Mouse (Mus musculus) heart, embryonic 11.5 days (tissue): Measurements from ENCODE around the gene Bbof1. TPM values are rescaled to one million over a fixed set of nuclear protein-coding genes. Genes with fewer than 3 reads are reported as not detected.

Experiments
- polyA plus RNA-seq: library from polyadenylated mRNA; unstranded; fragments of >200 nt; fragmentation: Nextera tagmentation; extraction: Ambion mirVana; gene quantifications from 2 replicates; pipeline ENCODE4 v1.2.1, GENCODE M21; 2014

The Bbof1 gene
- polyA plus RNA-seq, 1 experiment from 2014 or later: 1.1 TPM

Other genes starting within 250 kb of the Bbof1 start
- gene Elmsan1, start 190.2 kb upstream of the Bbof1 start, polyA plus RNA-seq: 5.9 and 7.1 TPM in 2 replicates
- 62.5 and 74.7 TPM in 2 replicates for gene Ptgr2, start 123.8 kb upstream of the Bbof1 start, polyA plus RNA-seq
- 56.0 and 58.0 TPM in 2 replicates for gene Zfp410, start 92.2 kb upstream of the Bbof1 start, polyA plus RNA-seq
- gene Coq6, start 47.4 kb upstream of the Bbof1 start, polyA plus RNA-seq: 57.4 and 68.0 TPM in 2 replicates
- 5.7 and 6.6 TPM in 2 replicates for gene Fam161b, start 47.2 kb upstream of the Bbof1 start, polyA plus RNA-seq
- gene Entpd5, start within 50 bp of the Bbof1 start, polyA plus RNA-seq: 26.9 and 29.0 TPM in 2 replicates
- 21.6 and 26.1 TPM in 2 replicates for gene Rnf113a2, start 8.1 kb downstream of the Bbof1 start, polyA plus RNA-seq
- 38.6 and 41.4 TPM in 2 replicates for gene Aldh6a1, start 41.9 kb downstream of the Bbof1 start, polyA plus RNA-seq
- gene Lin52, start 42.4 kb downstream of the Bbof1 start, polyA plus RNA-seq: 17.3 and 19.1 TPM in 2 replicates
- not detected in 2 replicates for gene Vsx2, start 160.7 kb downstream of the Bbof1 start, polyA plus RNA-seq
- 8.6 and 9.5 TPM in 2 replicates for gene Abcd4, start 208.3 kb downstream of the Bbof1 start, polyA plus RNA-seq
- gene Vrtn, start 231.9 kb downstream of the Bbof1 start, polyA plus RNA-seq: not detected in 2 replicates